Mouse (Mus musculus): Measurements from ENCODE around the gene Mtmr4. TPM values are rescaled to one million over a fixed set of nuclear protein-coding genes. Genes with fewer than 3 reads are reported as not detected.

The Mtmr4 gene
- polyA plus RNA-seq, 1 experiment from 2014 or later: 14.3 TPM

GRCm38 (mm10) chr11:87662407-87662806 is 70.4 kb downstream of the Mtmr4 start, which contains the start of gene Rnf43:
Gene Rnf43, plus strand, starts transcription at chr11:87662722.
- Histone ChIP-seq H3K4me1 (ENCODE audit: control insufficient read depth in 2 of 2, insufficient read depth in 2 of 2, low read length in 2 of 2) (peaks cover 0 to 4% of the 10 kb centered on the region in 2 experiments; a peak in 2 of 4 replicates), H3K4me2 (ENCODE audit: low read length) (peak within 1 kb of the TSS; percentile 73), H3K27ac (replicated peaks in 1 of 2; ENCODE audit: control insufficient read depth in 1 of 2, insufficient read depth in 1 of 2, low read depth in 2 of 2, low read length in 2 of 2) (no peak within 1 kb of the TSS), H3K27me3 (ENCODE audit: control insufficient read depth, insufficient read depth, low read length) (peaks cover 10% of the 10 kb centered on the region), H3K9me3 (ENCODE audit: control insufficient read depth, low read length) (no peaks in the 10 kb centered on the region), H3K4me3 (ENCODE audit: control insufficient read depth in 1 of 2, insufficient read depth in 1 of 2, low read depth in 1 of 2, low read length in 2 of 2) (peak within 1 kb of the TSS; percentile 37 to 50), H3K36me3 (ENCODE audit: control insufficient read depth, insufficient read depth, low read length) (no peaks in the 10 kb centered on the region), H3K9ac (ENCODE audit: low read length) (peak within 1 kb of the TSS; percentile 52)
- under 1% methylated on average over 8 of the region's 8 CpGs for WGBS
- ATAC-seq (ENCODE audit: insufficient number of reproducible peaks, insufficient read depth, low FRiP score, low read depth): 0 out of 2 replicates have a peak, but pooled peaks have one; percentile 35

- 19% methylated on average over 14 of the region's 14 CpGs for WGBS
- Histone ChIP-seq H3K4me3 (ENCODE audit: control insufficient read depth in 1 of 2, insufficient read depth in 1 of 2, low read depth in 1 of 2, low read length in 2 of 2) (peak overlapping the region; percentile 37 to 50), H3K27me3 (ENCODE audit: control insufficient read depth, insufficient read depth, low read length) (peaks cover 10% of the 10 kb centered on the region), H3K27ac (replicated peaks in 1 of 2; ENCODE audit: control insufficient read depth in 1 of 2, insufficient read depth in 1 of 2, low read depth in 2 of 2, low read length in 2 of 2) (no peak overlapping the region), H3K4me2 (ENCODE audit: low read length) (peak overlapping the region; percentile 73), H3K4me1 (ENCODE audit: control insufficient read depth in 2 of 2, insufficient read depth in 2 of 2, low read length in 2 of 2) (peaks cover 0 to 4% of the 10 kb centered on the region in 2 experiments; a peak in 2 of 4 replicates), H3K36me3 (ENCODE audit: control insufficient read depth, insufficient read depth, low read length) (no peaks in the 10 kb centered on the region), H3K9ac (ENCODE audit: low read length) (peak overlapping the region; percentile 52), H3K9me3 (ENCODE audit: control insufficient read depth, low read length) (no peaks in the 10 kb centered on the region)
- no peak for ATAC-seq (ENCODE audit: insufficient number of reproducible peaks, insufficient read depth, low FRiP score, low read depth)
Observed at GRCm38 (mm10) chr11:87662822-87663221, 70.9 kb downstream of the Mtmr4 start.

- H3K27me3 ChIP-seq (ENCODE audit: control insufficient read depth, insufficient read depth, low read length): peaks cover 10% of the 10 kb centered on the region
- no peak overlapping the region for H3K9ac ChIP-seq (ENCODE audit: low read length)
- no peak overlapping the region for H3K4me3 ChIP-seq (ENCODE audit: control insufficient read depth in 1 of 2, insufficient read depth in 1 of 2, low read depth in 1 of 2, low read length in 2 of 2)
- H3K9me3 ChIP-seq (ENCODE audit: control insufficient read depth, low read length): no peaks in the 10 kb centered on the region
- H3K27ac ChIP-seq (replicated peaks in 1 of 2; ENCODE audit: control insufficient read depth in 1 of 2, insufficient read depth in 1 of 2, low read depth in 2 of 2, low read length in 2 of 2): no peak overlapping the region
- peak overlapping the region; percentile 23; the same call in 1 of the 2 replicates for H3K4me2 ChIP-seq (ENCODE audit: low read length)
- WGBS: 73% methylated on average over 6 of the region's 6 CpGs
- H3K4me1 ChIP-seq (ENCODE audit: control insufficient read depth in 2 of 2, insufficient read depth in 2 of 2, low read length in 2 of 2): peaks cover 0 to 4% of the 10 kb centered on the region in 2 experiments; a peak in 2 of 4 replicates
- H3K36me3 ChIP-seq (ENCODE audit: control insufficient read depth, insufficient read depth, low read length): no peaks in the 10 kb centered on the region
- no peak for ATAC-seq (ENCODE audit: insufficient number of reproducible peaks, insufficient read depth, low FRiP score, low read depth)
Observed at GRCm38 (mm10) chr11:87663948-87664347, 72.0 kb downstream of the Mtmr4 start.

GRCm38 (mm10) chr11:87664521-87664920 is 72.6 kb downstream of the Mtmr4 start:
- no peak overlapping the region; the same call in 1 of the 2 replicates for H3K4me2 ChIP-seq (ENCODE audit: low read length)
- no peaks in the 10 kb centered on the region for H3K36me3 ChIP-seq (ENCODE audit: control insufficient read depth, insufficient read depth, low read length)
- peaks cover 0 to 4% of the 10 kb centered on the region in 2 experiments; a peak in 2 of 4 replicates for H3K4me1 ChIP-seq (ENCODE audit: control insufficient read depth in 2 of 2, insufficient read depth in 2 of 2, low read length in 2 of 2)
- no peak for ATAC-seq (ENCODE audit: insufficient number of reproducible peaks, insufficient read depth, low FRiP score, low read depth)
- H3K9ac ChIP-seq (ENCODE audit: low read length): no peak overlapping the region
- H3K27me3 ChIP-seq (ENCODE audit: control insufficient read depth, insufficient read depth, low read length): peaks cover 10% of the 10 kb centered on the region
- 78% methylated on average over 12 of the region's 12 CpGs for WGBS
- no peak overlapping the region for H3K27ac ChIP-seq (replicated peaks in 1 of 2; ENCODE audit: control insufficient read depth in 1 of 2, insufficient read depth in 1 of 2, low read depth in 2 of 2, low read length in 2 of 2)
- no peak overlapping the region for H3K4me3 ChIP-seq (ENCODE audit: control insufficient read depth in 1 of 2, insufficient read depth in 1 of 2, low read depth in 1 of 2, low read length in 2 of 2)
- no peaks in the 10 kb centered on the region for H3K9me3 ChIP-seq (ENCODE audit: control insufficient read depth, low read length)

- Histone ChIP-seq H3K27me3 (ENCODE audit: control insufficient read depth, insufficient read depth, low read length) (peaks cover 10% of the 10 kb centered on the region), H3K27ac (replicated peaks in 1 of 2; ENCODE audit: control insufficient read depth in 1 of 2, insufficient read depth in 1 of 2, low read depth in 2 of 2, low read length in 2 of 2) (no peak overlapping the region), H3K4me3 (ENCODE audit: control insufficient read depth in 1 of 2, insufficient read depth in 1 of 2, low read depth in 1 of 2, low read length in 2 of 2) (no peak overlapping the region), H3K9me3 (ENCODE audit: control insufficient read depth, low read length) (no peaks in the 10 kb centered on the region), H3K4me1 (ENCODE audit: control insufficient read depth in 2 of 2, insufficient read depth in 2 of 2, low read length in 2 of 2) (peaks cover 0 to 4% of the 10 kb centered on the region in 2 experiments; a peak in 2 of 4 replicates), H3K9ac (ENCODE audit: low read length) (no peak overlapping the region), H3K4me2 (ENCODE audit: low read length) (no peak overlapping the region), H3K36me3 (ENCODE audit: control insufficient read depth, insufficient read depth, low read length) (no peaks in the 10 kb centered on the region)
- 77% methylated on average over 6 of the region's 6 CpGs for WGBS
- ATAC-seq (ENCODE audit: insufficient number of reproducible peaks, insufficient read depth, low FRiP score, low read depth): no peak
Observed at GRCm38 (mm10) chr11:87665224-87665623, 73.3 kb downstream of the Mtmr4 start.

GRCm38 (mm10) chr11:87665658-87666057 is 73.7 kb downstream of the Mtmr4 start:
- Histone ChIP-seq H3K4me3 (ENCODE audit: control insufficient read depth in 1 of 2, insufficient read depth in 1 of 2, low read depth in 1 of 2, low read length in 2 of 2) (no peak overlapping the region), H3K27ac (replicated peaks in 1 of 2; ENCODE audit: control insufficient read depth in 1 of 2, insufficient read depth in 1 of 2, low read depth in 2 of 2, low read length in 2 of 2) (no peak overlapping the region), H3K4me1 (ENCODE audit: control insufficient read depth in 2 of 2, insufficient read depth in 2 of 2, low read length in 2 of 2) (peaks cover 0 to 4% of the 10 kb centered on the region in 2 experiments; a peak in 2 of 4 replicates), H3K9me3 (ENCODE audit: control insufficient read depth, low read length) (no peaks in the 10 kb centered on the region), H3K36me3 (ENCODE audit: control insufficient read depth, insufficient read depth, low read length) (no peaks in the 10 kb centered on the region), H3K4me2 (ENCODE audit: low read length) (no peak overlapping the region), H3K27me3 (ENCODE audit: control insufficient read depth, insufficient read depth, low read length) (peaks cover 10% of the 10 kb centered on the region), H3K9ac (ENCODE audit: low read length) (no peak overlapping the region)
- ATAC-seq (ENCODE audit: insufficient number of reproducible peaks, insufficient read depth, low FRiP score, low read depth): no peak
- WGBS: 74% methylated on average over 2 of the region's 2 CpGs

Other genes starting within 250 kb of the Mtmr4 start
- 7.1 and 7.8 TPM in 2 replicates for gene Ppm1e, start 233.1 kb upstream of the Mtmr4 start, polyA plus RNA-seq (2014; fragmentation: Nextera tagmentation; extraction: Ambion mirVana)
- 10.0 and 11.7 TPM in 2 replicates for gene Rad51c, start 187.2 kb upstream of the Mtmr4 start, polyA plus RNA-seq (2014; fragmentation: Nextera tagmentation; extraction: Ambion mirVana)
- 0.28 and 0.38 TPM in 2 replicates for gene Tex14, start 187.1 kb upstream of the Mtmr4 start, polyA plus RNA-seq (2014; fragmentation: Nextera tagmentation; extraction: Ambion mirVana)
- not detected in 2 replicates for gene Gm11492, start 25.5 kb upstream of the Mtmr4 start, polyA plus RNA-seq (2014; fragmentation: Nextera tagmentation; extraction: Ambion mirVana)
- gene Sept4, start 23.3 kb upstream of the Mtmr4 start, polyA plus RNA-seq (2014; fragmentation: Nextera tagmentation; extraction: Ambion mirVana): 23.5 and 25.8 TPM in 2 replicates
- gene Hsf5, start 25.0 kb downstream of the Mtmr4 start, polyA plus RNA-seq (2014; fragmentation: Nextera tagmentation; extraction: Ambion mirVana): 0.13 and 0.15 TPM in 2 replicates
- 0.47 and 0.55 TPM in 2 replicates for gene Rnf43, start 70.6 kb downstream of the Mtmr4 start, polyA plus RNA-seq (2014; fragmentation: Nextera tagmentation; extraction: Ambion mirVana)
- gene Supt4a, start 145.4 kb downstream of the Mtmr4 start, polyA plus RNA-seq (2014; fragmentation: Nextera tagmentation; extraction: Ambion mirVana): 116 and 124 TPM in 2 replicates
- gene Tspoap1, start 168.4 kb downstream of the Mtmr4 start, polyA plus RNA-seq (2014; fragmentation: Nextera tagmentation; extraction: Ambion mirVana): 0.09 and 0.26 TPM in 2 replicates
- 0.09 and 1.00 TPM in 2 replicates for gene Mpo, start 201.4 kb downstream of the Mtmr4 start, polyA plus RNA-seq (2014; fragmentation: Nextera tagmentation; extraction: Ambion mirVana)
- gene Lpo, start 236.1 kb downstream of the Mtmr4 start, polyA plus RNA-seq (2014; fragmentation: Nextera tagmentation; extraction: Ambion mirVana): 0.11 TPM in 1 of 2 replicates, not detected in the other

Data from heart, embryonic 14.5 days (tissue).